Mouse (Mus musculus): ENCODE measurements at regions not wholly inside any gene's neighbourhood (a gene's known extent, or its start where the extent isn't known, plus 50 kb on each side); places are given as distances from the start of the nearest gene placed in this dataset.

DNA sequence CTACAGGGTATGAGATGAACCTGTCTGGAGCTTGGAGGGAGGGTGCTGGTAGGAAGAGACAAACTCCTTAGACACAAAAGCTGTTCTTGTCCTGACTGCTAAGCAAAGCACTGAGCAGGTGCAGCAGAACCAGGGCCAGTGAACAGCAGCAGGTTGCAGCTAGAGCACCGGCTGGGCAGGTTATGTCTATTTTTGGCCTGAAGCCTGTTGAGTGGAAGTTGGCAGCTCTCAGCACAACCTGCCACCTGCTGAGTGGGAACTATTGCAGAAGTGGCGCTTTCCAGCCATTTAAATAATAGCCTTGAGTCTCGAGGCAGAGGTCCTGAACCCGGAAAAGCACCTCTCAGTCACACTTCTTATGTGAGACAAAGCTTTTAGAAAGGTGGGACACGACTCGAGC is 114.8 kb upstream of the Stac start:
- H3K9me3 ChIP-seq = no peaks in the 10 kb centered on the region
- no peak overlapping the region for H3K27ac ChIP-seq
- no peaks in the 10 kb centered on the region for H3K27me3 ChIP-seq (replicated peaks)
- no peak for ATAC-seq (replicated peaks)
- no peaks in the 10 kb centered on the region for H3K4me1 ChIP-seq
- WGBS = 82% methylated on average over 6 of the region's 6 CpGs
- no peaks in the 10 kb centered on the region for H3K36me3 ChIP-seq (replicated peaks)
- no peak overlapping the region for H3K4me2 ChIP-seq
- H3K4me3 ChIP-seq = no peak overlapping the region
- no peak overlapping the region for H3K9ac ChIP-seq

DNA sequence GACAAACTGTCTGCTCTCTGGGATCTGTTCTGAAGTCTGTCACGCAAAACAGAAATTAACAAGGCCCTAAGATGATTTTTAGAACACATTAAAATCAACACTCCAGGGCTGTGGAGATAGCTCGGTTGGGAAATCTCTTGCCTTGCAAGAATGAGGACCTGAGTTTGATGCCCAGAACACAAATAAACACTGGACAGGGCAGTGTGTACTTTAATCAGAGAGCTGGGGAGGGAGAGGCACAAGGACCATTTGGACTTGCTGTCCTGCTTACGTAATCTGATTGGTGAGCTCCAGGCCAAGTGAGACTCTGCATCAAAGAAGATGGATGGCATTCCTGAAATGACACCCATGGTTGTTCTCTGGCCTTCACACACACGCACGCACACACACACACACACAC is 111.2 kb upstream of the Stac start:
- Histone ChIP-seq H3K27ac (no peak overlapping the region), H3K4me3 (no peak overlapping the region), H3K4me1 (no peaks in the 10 kb centered on the region), H3K36me3 (replicated peaks) (no peaks in the 10 kb centered on the region), H3K27me3 (replicated peaks) (no peaks in the 10 kb centered on the region), H3K4me2 (no peak overlapping the region), H3K9me3 (no peaks in the 10 kb centered on the region), H3K9ac (no peak overlapping the region)
- no peak for ATAC-seq (replicated peaks)
- 87% methylated on average over 5 of the region's 5 CpGs for WGBS

DNA sequence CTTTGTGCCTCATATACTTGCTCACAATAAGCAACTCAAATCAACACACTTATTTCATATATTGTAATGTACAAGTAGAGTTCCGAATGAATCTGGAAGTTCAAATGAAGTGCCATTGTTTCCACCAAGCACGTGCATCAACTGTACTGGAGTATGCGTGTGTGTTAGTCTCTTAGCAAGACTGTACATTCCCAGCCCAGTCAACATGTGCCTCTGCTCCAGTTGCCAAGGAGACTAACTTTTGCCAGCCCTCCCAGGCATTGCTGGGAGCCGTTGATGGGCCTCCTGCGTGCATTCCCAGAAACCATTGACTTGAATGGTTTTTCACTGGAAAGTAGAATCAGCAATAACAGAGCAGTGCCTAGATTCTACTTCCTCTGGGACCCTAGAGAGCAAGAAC is 110.7 kb upstream of the Stac start:
- 80% methylated on average over 5 of the region's 5 CpGs for WGBS
- no peak for ATAC-seq (replicated peaks)
- Histone ChIP-seq H3K27ac (no peak overlapping the region), H3K4me2 (no peak overlapping the region), H3K9ac (no peak overlapping the region), H3K36me3 (replicated peaks) (no peaks in the 10 kb centered on the region), H3K4me3 (no peak overlapping the region), H3K9me3 (no peaks in the 10 kb centered on the region), H3K4me1 (no peaks in the 10 kb centered on the region), H3K27me3 (replicated peaks) (no peaks in the 10 kb centered on the region)

GRCm38 (mm10) chr9:111778981-111779380 is 88.8 kb upstream of the Stac start:
- H3K9me3 ChIP-seq = no peaks in the 10 kb centered on the region
- H3K27ac ChIP-seq = no peak overlapping the region
- no peak overlapping the region for H3K9ac ChIP-seq
- no peak overlapping the region for H3K4me2 ChIP-seq
- no peak for ATAC-seq (replicated peaks)
- H3K36me3 ChIP-seq (replicated peaks) = no peaks in the 10 kb centered on the region
- H3K4me1 ChIP-seq = no peaks in the 10 kb centered on the region
- H3K4me3 ChIP-seq = no peak overlapping the region
- H3K27me3 ChIP-seq (replicated peaks) = no peaks in the 10 kb centered on the region
- WGBS = 93% methylated on average over 3 of the region's 3 CpGs

GRCm38 (mm10) chr9:111777433-111778135 is 87.4 kb upstream of the Stac start:
- H3K9ac ChIP-seq = no peak overlapping the region
- no peak overlapping the region for H3K4me3 ChIP-seq
- no peak overlapping the region for H3K4me2 ChIP-seq
- no peaks in the 10 kb centered on the region; the same call in 1 of the 2 replicates for H3K4me1 ChIP-seq
- no peaks in the 10 kb centered on the region for H3K36me3 ChIP-seq (replicated peaks)
- ATAC-seq (replicated peaks) = no peak
- no peaks in the 10 kb centered on the region for H3K9me3 ChIP-seq
- H3K27me3 ChIP-seq (replicated peaks) = no peaks in the 10 kb centered on the region
- H3K27ac ChIP-seq = no peak overlapping the region
- 61% methylated on average over 13 of the region's 13 CpGs for WGBS

DNA sequence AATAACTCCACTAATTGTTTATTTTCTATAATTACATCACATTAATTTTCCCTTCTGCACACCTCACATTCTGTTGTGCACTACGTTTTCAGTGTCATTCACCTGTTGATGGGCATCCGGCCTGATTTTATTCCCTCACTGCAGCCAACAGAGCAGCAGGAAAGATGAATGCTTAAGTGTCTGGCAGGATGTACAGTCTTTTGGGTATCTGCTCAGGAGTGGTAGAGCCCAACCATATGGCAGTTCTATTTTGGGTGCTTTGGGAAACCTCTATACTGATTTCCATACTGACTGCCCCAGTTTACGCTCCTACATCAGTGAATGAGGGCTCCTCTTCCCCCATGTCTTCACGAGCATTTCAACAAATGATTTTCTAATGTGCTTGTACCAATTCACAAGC is 84.1 kb upstream of the Stac start:
- Histone ChIP-seq H3K4me1 (no peaks in the 10 kb centered on the region; the same call in 1 of the 2 replicates), H3K4me3 (no peak overlapping the region), H3K9ac (no peak overlapping the region), H3K9me3 (no peaks in the 10 kb centered on the region), H3K36me3 (replicated peaks) (no peaks in the 10 kb centered on the region), H3K27ac (no peak overlapping the region), H3K27me3 (replicated peaks) (no peaks in the 10 kb centered on the region), H3K4me2 (no peak overlapping the region)
- ATAC-seq (replicated peaks) = no peak
- 89% methylated on average over 4 of the region's 4 CpGs for WGBS

DNA sequence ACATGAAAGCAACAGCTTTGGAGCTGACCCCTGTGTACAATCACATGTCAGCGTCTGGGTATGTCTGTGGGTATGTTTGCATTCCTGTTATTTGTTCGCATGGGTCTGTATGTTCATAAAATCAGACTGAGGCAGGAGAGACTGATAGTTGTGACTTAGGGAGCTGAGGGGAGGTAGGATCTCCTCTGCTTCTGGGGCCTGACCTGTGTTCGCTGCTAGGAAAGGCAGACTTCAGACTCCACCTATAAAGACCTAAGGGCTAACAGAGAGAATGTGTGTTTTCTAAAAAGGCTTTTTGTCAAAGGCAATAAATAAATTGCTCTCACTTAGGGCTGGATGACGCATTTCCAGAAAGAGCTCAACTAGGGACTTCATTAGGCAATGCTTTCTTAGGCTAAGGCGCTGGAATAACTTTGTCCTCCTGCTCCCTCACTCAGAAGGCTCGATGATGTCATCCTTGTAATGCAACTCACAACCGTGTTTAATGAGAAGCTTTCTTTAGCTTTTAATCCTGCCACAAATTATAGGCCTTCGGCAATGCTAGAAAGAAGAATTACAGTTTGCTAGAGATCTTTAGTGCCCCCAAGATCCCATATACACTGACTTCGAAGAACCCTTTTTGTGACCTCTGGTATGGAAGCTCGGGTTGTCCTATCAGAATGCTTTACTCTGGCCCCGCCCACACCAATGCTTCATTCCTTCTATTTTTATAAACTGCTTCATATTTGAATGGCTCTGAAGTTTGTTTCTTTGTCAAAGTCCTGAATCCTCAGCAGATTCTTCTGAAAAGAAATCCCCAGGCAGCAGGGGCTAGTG is 72.7 kb upstream of the Stac start:
- Histone ChIP-seq H3K4me1 (no peaks in the 10 kb centered on the region), H3K9ac (no peak overlapping the region), H3K9me3 (no peaks in the 10 kb centered on the region), H3K4me2 (no peak overlapping the region), H3K27ac (no peak overlapping the region), H3K36me3 (replicated peaks) (no peaks in the 10 kb centered on the region), H3K27me3 (replicated peaks) (no peaks in the 10 kb centered on the region), H3K4me3 (no peak overlapping the region)
- WGBS = 75% methylated on average over 11 of the region's 11 CpGs
- ATAC-seq (replicated peaks) = no peak

DNA sequence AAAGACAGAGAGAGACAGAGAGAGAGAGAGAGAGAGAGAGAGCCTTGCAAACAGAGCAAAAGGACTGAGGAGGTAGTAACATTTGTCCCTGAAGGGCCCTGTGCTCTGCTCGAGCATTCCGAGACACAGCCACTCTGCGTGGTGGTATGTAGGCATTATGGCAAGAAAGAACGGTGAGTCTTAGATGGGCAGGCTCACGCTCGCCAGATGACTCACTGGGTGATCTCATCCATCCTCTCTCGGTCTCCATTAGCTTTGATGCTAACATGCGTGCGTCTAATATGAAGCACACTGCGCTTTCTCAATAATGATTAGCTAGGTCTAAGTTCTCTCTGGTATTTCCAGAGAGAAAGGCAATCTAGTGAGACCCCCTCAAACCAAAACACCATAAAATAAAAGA is 65.1 kb upstream of the Stac start:
- WGBS = 83% methylated on average over 10 of the region's 10 CpGs
- H3K9me3 ChIP-seq = no peaks in the 10 kb centered on the region
- ATAC-seq (replicated peaks) = no peak
- H3K27ac ChIP-seq = no peak overlapping the region
- H3K4me1 ChIP-seq = no peaks in the 10 kb centered on the region
- no peaks in the 10 kb centered on the region for H3K36me3 ChIP-seq (replicated peaks)
- no peaks in the 10 kb centered on the region for H3K27me3 ChIP-seq (replicated peaks)
- no peak overlapping the region for H3K4me3 ChIP-seq
- H3K9ac ChIP-seq = no peak overlapping the region
- H3K4me2 ChIP-seq = no peak overlapping the region

DNA sequence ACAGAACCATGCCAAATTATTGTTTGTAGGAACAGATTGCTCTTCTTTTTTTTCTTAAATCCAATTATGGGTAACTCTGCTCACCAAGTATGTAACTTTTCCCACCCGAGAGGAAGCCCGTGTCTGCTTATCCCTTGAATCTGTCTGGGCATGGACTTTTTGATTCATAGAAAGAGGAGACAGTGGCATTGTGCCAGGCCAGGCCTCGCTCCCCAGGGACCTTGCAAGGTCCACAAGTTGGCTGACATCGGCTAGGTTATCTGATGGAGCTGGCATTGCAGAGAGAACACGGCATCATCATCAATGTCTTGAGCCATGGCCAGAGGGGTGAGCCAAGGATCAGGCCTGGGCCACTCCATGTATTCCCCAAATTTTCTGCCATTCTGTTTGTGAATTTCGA is 56.0 kb upstream of the Stac start:
- WGBS = 68% methylated on average over 6 of the region's 6 CpGs
- Histone ChIP-seq H3K4me2 (no peak overlapping the region), H3K27me3 (replicated peaks) (no peaks in the 10 kb centered on the region), H3K9me3 (no peaks in the 10 kb centered on the region), H3K27ac (no peak overlapping the region), H3K4me3 (no peak overlapping the region), H3K4me1 (0 out of 2 replicates have a peak, but pooled peaks cover 4% of the 10 kb centered on the region), H3K36me3 (replicated peaks) (no peaks in the 10 kb centered on the region), H3K9ac (no peak overlapping the region)
- ATAC-seq (replicated peaks) = no peak

DNA sequence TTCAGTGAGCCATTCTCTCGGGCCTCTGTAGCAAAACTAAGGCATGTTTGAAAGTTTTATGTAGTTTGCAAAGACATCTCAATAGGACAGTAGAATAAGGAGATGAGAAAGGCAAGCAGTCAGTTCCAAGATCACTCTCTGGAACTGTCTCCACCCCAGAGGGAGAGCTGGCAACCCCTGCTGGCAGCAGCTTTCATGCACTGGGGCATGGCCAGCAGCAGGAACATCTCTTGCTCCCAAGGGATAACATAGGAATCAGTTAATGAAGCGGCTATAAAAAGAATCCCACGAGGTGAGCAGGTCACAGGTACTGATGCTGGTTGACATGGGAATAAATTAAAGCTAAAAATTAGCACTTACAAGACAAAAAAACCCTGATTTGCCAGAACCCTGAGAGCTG is 55.1 kb upstream of the Stac start:
- H3K27ac ChIP-seq = no peak overlapping the region
- H3K4me1 ChIP-seq = 0 out of 2 replicates have a peak, but pooled peaks cover 4% of the 10 kb centered on the region
- H3K4me3 ChIP-seq = no peak overlapping the region
- no peak for ATAC-seq (replicated peaks)
- H3K36me3 ChIP-seq (replicated peaks) = no peaks in the 10 kb centered on the region
- H3K4me2 ChIP-seq = no peak overlapping the region
- H3K9ac ChIP-seq = no peak overlapping the region
- H3K9me3 ChIP-seq = no peaks in the 10 kb centered on the region
- 38% methylated on average over 3 of the region's 3 CpGs for whole genome bisulfite sequencing
- no peaks in the 10 kb centered on the region for H3K27me3 ChIP-seq (replicated peaks)
